Mouse (Mus musculus) adrenal gland, adult 18-20 months (tissue): ENCODE measurements around the gene Rapgef6. TPM values are rescaled to one million over a fixed set of nuclear protein-coding genes. Genes with fewer than 3 reads are reported as not detected.

Experiments
- DNase-seq, 2 experiments: peaks; one replicate each; pipeline ENCODE4 v3.0.0; 2021 to 2022; ENCODE audit warnings: low spot score in 2 of 2
- microRNA-seq, 2 experiments: library from miRNA; unstranded; fragments of <30 nt; microRNA quantifications; one replicate each; pipeline ENCODE4 v1.2.0; 2021; ENCODE audit warnings: borderline number of aligned reads in 2 of 2
- total RNA-seq, 2 experiments: library from RNA; stranded (reverse); gene quantifications; 1 replicate in 1 of 2; 2 replicates in 1 of 2; pipeline ENCODE4 v1.2.3; 2021

Gene Rapgef6
- total RNA-seq, 2 experiments from 2014 or later: 19.6 to 20.6 TPM

GRCm38 (mm10) chr11:54729311-54729710, 206.7 kb downstream of the Rapgef6 start:
- DNase-seq: no peak

GRCm38 (mm10) chr11:54730931-54731330, 208.3 kb downstream of the Rapgef6 start:
- DNase-seq: no peak

GRCm38 (mm10) chr11:54731367-54731766, 208.7 kb downstream of the Rapgef6 start:
- no peak for DNase-seq

- no peak for DNase-seq
Measured at GRCm38 (mm10) chr11:54733546-54733945, 210.9 kb downstream of the Rapgef6 start.

- DNase-seq: no peak
Measured at GRCm38 (mm10) chr11:54735114-54735513, 212.5 kb downstream of the Rapgef6 start.

- no peak for DNase-seq
Measured at GRCm38 (mm10) chr11:54736903-54737302, 214.3 kb downstream of the Rapgef6 start.

GRCm38 (mm10) chr11:54739012-54739750, 216.5 kb downstream of the Rapgef6 start:
- no peak for DNase-seq

- DNase-seq: no peak
Measured at GRCm38 (mm10) chr11:54741330-54741729, 218.7 kb downstream of the Rapgef6 start.

GRCm38 (mm10) chr11:54744231-54744630, 221.6 kb downstream of the Rapgef6 start:
- no peak for DNase-seq

Small RNAs within 50 kb of the gene (microRNA-seq; reads per million reads assigned to microRNA genes)
- gene Gm26116: 0 reads per million in 2 experiments

Other genes with a start within 250 kb of the Rapgef6 start
- gene Acsl6, start 219.0 kb upstream of the Rapgef6 start, total RNA-seq: 1 to 10 TPM; 4.7 to 7.7 TPM
- not detected for gene Meikin, start 152.2 kb upstream of the Rapgef6 start, total RNA-seq
- 10 to 100 TPM; 26.8 to 31.1 TPM for gene Fnip1, start 84.6 kb upstream of the Rapgef6 start, total RNA-seq